Mouse (Mus musculus) spleen, postnatal 10 days (tissue): ENCODE results near the gene Sh2d7.

ENCODE experiments used
- DNase-seq, 2 experiments: peaks; one replicate each; pipeline ENCODE4 v3.0.0; 2021 to 2022; ENCODE audit warnings: low spot score in 2 of 2

Sh2d7 gene

GRCm38 (mm10) chr9:54538684-54539083 is at the start of gene Sh2d7:
Gene Sh2d7 (plus strand): TSS chr9:54538984.
- DNase-seq = no peak

GRCm38 (mm10) chr9:54489599-54489998 is 49.2 kb upstream of the Sh2d7 start:
- DNase-seq = no peak

GRCm38 (mm10) chr9:54490431-54490830 is 48.4 kb upstream of the Sh2d7 start:
- no peak for DNase-seq

DNA sequence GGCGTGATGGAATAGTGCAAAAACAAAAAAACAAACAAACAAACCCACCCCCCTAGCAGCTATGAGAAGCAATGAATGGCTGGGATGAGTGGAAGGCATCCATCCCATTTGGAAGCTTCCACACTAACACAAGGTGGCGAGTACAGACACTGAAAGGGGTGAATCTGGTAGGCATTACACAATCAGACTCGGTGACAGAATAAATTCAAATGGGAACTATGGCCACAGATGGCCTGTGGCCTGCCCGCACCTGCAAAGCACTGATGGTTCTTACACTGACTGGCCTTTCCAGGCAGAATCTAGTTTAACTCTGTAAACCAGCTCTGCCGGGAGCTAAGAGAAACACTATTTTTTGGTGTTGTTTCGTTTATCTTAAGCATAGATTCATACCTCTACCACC is 39.5 kb upstream of the Sh2d7 start:
- no peak for DNase-seq

DNA sequence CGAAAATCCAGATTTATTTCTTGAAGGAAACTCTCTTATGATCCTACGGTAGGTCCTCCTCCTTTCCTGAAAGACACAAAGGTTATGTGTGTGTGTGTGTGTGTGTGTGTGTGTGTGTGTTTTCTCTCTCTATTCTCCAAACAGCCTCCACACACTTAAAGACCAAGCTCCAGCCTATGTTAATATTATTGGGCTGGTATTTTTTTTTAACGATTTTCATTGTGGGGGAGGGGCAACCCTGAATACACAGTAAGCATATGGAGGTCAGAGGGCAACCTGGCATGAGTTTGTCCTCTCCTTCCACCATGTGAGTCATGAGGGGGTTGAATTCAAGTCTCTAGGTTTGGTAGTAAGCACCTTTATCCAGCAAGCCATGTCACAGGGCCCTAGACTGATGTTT is 39.0 kb upstream of the Sh2d7 start:
- DNase-seq = no peak

DNA sequence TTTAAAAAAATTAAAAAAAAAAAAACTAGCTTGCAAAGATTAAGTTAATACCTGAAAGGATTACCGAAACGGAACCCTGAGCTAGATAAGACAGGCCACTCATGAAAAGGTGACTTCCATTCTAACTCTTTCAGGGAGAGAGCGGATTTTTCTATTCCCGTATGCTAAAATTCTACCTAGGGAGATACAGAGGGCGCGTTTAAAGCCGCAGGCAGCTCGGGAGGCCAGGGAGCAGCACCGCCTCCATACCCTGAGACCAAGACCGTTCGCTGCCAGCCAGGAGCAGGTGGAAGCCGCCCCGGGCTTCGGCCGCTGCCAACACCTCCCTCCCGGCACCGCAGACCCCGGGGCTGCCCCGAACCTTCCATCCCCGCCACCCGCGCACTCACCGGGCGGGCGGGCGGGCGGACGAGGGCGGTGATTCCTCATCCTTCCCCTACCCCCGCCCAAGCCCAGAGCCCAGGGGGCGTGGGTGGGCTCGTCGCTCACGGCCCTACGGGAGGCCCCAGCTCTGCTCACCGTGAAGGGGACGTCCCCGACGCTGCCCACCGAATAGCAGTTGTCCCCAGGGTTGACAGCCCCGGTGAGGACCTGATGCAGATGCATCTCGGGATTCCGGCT is 37.8 kb upstream of the Sh2d7 start:
- DNase-seq = peak; percentile 12 to 22

- peak; percentile 25 to 79 for DNase-seq
Measured at GRCm38 (mm10) chr9:54501453-54502110, 37.2 kb upstream of the Sh2d7 start, which contains the start of gene Dmxl2. Gene Dmxl2 (minus strand): TSS chr9:54501626.

DNA sequence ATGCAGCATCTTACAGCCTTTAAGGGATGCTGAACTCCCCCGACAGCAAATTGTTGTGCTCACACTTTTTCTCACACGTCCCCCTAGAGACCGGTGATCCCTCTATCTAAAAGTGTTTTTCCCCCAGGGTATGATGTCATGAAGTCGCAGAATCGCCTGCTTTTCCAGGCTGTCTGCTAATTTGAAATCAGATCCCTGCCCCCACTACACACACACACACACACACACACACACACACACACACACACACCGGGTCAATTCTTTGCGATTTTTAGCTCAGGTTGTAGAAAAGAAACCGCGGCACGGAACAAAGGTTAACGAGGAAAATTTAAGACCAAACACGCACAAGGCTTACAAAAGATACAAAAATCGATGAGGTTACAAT is 36.7 kb upstream of the Sh2d7 start:
- no peak for DNase-seq

DNA sequence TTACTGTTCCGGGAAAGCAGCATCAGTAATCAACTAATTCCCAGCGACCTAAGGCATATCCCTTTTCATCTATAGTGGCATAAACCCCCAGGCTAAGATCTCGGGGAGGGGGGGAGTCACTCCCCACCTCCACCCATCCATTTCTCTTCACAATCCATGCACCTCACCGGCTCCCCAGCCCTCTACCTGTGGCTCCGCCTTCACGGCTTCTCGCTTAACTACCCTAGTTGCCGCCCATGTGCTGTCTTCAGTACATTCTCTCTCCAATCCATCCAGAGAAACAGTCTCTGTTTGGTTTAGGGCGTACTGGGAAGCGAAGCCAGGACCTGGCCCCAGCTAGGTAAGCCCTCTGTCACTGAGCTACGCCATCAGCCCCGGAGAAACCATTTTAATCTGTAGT is 35.9 kb upstream of the Sh2d7 start:
- DNase-seq = no peak

DNA sequence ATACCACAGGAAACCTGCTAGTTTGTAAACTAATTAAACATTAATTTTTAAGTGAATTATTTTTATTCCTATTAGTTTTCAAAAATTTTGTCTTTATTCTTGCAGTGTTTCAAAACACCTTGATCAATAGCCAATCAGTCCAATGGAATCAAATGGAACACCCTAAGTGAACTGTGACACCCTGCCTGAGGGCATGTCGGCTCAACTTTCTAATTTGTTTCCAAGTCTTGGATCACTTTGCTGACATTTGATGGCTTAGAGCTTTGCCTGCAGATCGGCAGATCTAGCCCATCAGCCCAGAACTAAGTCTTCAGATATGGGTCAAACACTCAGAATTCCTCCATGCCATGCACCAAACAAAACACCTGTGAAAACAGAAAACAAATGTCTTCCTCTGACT is 22.8 kb upstream of the Sh2d7 start:
- DNase-seq = no peak

- no peak for DNase-seq
Measured at GRCm38 (mm10) chr9:54518921-54519320, 19.9 kb upstream of the Sh2d7 start.

- no peak for DNase-seq
Measured at GRCm38 (mm10) chr9:54520286-54520685, 18.5 kb upstream of the Sh2d7 start.

DNA sequence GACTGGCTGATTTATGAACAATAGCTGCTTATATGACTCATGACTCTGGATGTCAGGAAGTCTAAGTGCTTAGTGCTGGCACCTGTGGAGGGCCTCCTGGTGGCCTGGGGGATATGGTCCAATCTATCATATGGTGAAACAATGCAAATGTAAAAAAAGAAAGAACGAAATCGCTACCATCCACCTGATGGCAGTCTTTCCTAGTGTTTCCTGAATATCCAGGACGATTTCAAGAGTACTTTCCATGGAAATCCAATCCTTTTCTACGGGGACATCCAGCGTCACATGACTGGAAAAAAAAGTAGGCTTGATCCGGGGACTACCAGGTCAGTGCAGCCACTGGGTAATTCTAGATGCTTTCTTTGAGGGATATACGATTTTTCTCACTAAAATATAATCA is 11.1 kb upstream of the Sh2d7 start:
- DNase-seq = no peak

DNA sequence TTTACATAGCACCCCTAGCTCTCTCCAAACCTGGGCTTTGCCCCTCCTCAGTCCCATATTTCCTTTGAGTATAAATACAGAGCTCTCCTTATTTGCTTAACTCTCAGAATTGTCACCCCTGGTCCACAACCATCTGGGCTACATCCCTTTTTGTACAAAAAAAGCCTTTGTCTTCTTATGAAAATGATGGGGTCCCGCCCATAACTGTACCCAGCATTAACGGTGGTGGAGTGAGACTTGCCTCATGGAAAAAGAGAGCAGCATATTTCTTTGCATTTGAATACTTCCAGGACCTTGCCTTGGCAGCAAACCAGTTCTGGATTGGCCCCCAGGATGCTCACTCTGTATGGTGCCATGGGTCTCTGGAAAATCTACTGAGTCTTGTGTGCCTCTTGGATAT is 8.8 kb upstream of the Sh2d7 start:
- no peak for DNase-seq

DNA sequence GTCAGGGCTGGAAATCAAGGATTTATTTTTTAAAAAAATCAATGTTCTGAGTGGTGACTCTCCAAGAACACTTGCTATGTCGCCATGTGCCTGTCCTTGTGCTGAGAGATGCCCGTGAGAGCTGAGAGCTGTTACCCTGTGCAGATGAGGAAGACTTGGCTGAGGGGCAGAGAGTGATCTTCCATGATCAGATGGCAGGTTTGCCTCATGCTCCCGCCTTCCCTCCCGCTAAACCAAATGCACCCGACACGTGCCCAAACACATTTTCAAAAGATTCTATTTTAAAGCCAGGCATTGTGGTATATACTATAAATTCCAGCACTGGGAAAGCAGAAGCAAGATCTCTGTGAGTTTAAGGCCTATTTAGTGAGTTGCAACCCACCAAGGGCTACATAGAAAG is 7.9 kb upstream of the Sh2d7 start:
- DNase-seq = no peak

- DNase-seq = no peak
Measured at GRCm38 (mm10) chr9:54531421-54531820, 7.4 kb upstream of the Sh2d7 start.

DNA sequence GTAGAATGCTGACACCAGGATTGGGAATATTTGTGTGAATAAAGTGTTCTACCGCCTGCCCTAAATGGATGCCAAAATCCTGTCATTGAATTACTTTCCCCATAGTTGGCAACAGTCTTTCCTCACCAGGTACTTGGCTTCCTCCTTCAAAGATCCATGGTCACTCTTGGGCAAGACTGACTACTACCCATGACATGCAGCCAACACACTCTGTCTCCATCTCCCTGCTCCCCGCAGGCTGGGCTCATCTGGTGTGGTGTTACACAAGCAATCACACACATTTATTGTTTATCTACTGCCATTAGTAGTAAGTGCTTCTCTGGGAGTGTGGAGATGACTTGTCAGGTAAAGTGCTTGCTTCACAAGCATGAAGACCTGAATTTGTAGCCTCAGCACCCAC is 5.9 kb upstream of the Sh2d7 start:
- no peak for DNase-seq

DNA sequence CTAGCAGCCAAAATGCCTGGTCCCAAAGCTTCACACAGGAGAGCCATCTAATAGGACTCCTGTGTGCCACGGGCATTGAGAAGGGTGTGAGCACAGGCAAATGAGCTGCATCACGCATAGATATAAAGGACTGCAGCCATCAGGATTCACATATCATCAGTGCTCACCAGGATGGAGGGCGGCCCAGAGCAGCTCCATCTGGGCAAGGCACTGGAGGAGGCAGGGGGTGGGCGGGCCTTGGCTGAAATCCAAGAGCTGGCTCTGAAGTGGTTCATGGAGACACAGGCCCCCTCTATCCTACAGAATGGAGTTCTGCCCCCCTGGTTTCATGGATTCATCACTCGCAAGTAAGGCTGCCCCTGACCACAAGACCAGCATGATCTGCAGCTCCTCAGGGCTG is 4.8 kb upstream of the Sh2d7 start:
- no peak for DNase-seq

DNA sequence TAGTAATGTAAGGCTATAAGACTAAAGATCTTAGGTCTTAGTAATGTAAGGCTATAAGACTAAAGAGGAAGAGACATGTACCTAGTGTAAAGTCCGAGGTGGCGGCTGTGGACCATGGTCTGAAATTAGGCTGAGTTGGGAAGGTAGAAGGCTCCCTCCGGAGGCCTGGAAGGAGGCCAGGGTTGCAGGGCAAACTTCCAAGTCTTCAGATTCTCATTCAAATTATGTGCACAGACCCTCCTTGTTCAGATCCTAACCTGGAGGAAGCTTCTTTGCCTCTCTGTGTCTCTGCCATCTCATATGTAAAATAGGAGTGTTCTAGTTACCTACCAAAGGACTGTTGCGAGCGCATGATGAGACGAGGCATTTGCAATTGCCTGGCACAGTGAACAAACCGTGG is 2.5 kb upstream of the Sh2d7 start:
- no peak for DNase-seq

GRCm38 (mm10) chr9:54537030-54537429 is 1.8 kb upstream of the Sh2d7 start:
- DNase-seq = no peak

DNA sequence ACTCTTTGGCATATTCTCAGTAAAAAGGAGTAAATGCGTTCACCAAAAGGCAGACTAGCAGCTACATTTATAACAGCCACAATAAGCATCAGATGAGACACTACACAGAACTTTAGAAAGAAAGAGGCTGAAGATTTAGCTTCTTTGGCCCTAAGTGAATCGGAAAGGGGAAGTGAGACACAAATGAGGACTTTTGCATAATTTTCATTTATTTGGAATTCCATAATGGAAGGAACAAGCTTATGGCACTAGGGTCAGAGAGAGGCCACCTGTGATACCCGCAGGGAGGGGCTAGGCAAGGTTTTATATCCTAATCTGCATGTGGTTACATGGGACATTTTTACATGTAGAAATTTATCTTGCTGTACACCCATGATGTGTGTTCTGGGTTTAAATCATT is 1.3 kb upstream of the Sh2d7 start:
- DNase-seq = no peak

GRCm38 (mm10) chr9:54538244-54538643 is 540 bp upstream of the Sh2d7 start:
- DNase-seq = no peak

DNA sequence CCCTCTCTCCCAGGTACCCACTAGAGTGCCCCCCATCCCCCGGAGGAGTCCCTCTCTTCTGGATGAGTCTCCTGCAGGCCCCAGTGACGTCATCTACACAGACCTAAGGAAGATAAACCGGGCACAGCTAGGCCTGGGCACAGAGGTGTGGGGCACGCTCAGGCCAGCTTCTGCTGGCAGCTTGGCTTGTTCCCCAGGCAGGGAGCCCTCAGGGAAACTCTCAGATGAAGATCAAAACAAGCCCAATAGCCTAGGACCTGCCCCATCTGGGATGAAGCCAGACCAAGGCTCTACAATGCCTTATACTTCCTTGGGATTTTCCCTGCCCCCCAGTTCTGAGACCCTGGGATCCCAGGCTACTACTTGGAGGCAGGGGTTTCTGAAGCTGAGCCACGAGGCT is 2.0 kb downstream of the Sh2d7 start:
- DNase-seq = no peak
